Mouse (Mus musculus): Measurements from ENCODE around the gene Zswim9. TPM values are rescaled to one million over a fixed set of nuclear protein-coding genes. Genes with fewer than 3 reads are reported as not detected.

Gene Zswim9
- 10 to 100 TPM; 12.6 to 14.5 TPM for total RNA-seq (2021)
- long read RNA-seq, experiment 1, transcript Zswim9-202 (3 exons, 3,986 nt): major isoform, 7 of 18 reads
- long read RNA-seq, experiment 1, partial matches to known transcripts: 2 of 18 reads
- long read RNA-seq, experiment 1, other reads (novel, unspliced or antisense): 9 of 18 reads
- long read RNA-seq, experiment 2, transcript Zswim9-202 (3 exons, 3,986 nt): major isoform, 7 of 23 reads
- long read RNA-seq, experiment 2, partial matches to known transcripts: 1 of 23 reads
- long read RNA-seq, experiment 2, other reads (novel, unspliced or antisense): 15 of 23 reads

- DNase-seq: peak; percentile 94
- intact Hi-C loops (cut with DNase I): loop anchor here (5.0 to 10.0 kb wide), 2 partner anchors 226 to 374 kb away; partner anchors contain the start of gene Mzf1
- 0 out of 2 replicates have a peak, but pooled peaks have one; percentile 5 for TF ChIP-seq CTCF (IDR thresholded peaks at IDR 0.05)
- peak within 1 kb of the TSS; percentile 75 for H3K4me3 ChIP-seq
- peak within 1 kb of the TSS; percentile 98 for H3K27ac ChIP-seq
Observed at GRCm38 (mm10) chr7:13278308-13278891, at the start of gene Zswim9. TSS of gene Zswim9 (minus strand) at chr7:13278721.

- intact Hi-C loops (cut with DNase I): no loop called here
- DNase-seq: no peak
- no peak within 1 kb of the TSS for H3K4me3 ChIP-seq
- no peak for TF ChIP-seq CTCF (IDR thresholded peaks at IDR 0.05)
- no peak within 1 kb of the TSS for H3K27ac ChIP-seq
Observed at GRCm38 (mm10) chr7:13324316-13324715, 45.8 kb upstream of the Zswim9 start, which contains the start of gene Pla2g4c. TSS of gene Pla2g4c (plus strand) at chr7:13324655.

GRCm38 (mm10) chr7:13321424-13321823 is 42.9 kb upstream of the Zswim9 start:
- Histone ChIP-seq H3K4me3 (no peak overlapping the region), H3K27ac (no peak overlapping the region)
- no peak for TF ChIP-seq CTCF (IDR thresholded peaks at IDR 0.05)
- intact Hi-C loops (cut with DNase I): no loop called here
- no peak for DNase-seq

- Histone ChIP-seq H3K4me3 (no peak overlapping the region), H3K27ac (no peak overlapping the region)
- TF ChIP-seq CTCF (IDR thresholded peaks at IDR 0.05): no peak
- DNase-seq: peak; percentile 55
- intact Hi-C loops (cut with DNase I): no loop called here
Observed at GRCm38 (mm10) chr7:13314095-13314597, 35.6 kb upstream of the Zswim9 start.

GRCm38 (mm10) chr7:13311401-13311800 is 32.9 kb upstream of the Zswim9 start:
- intact Hi-C loops (cut with DNase I): no loop called here
- no peak for DNase-seq
- no peak for TF ChIP-seq CTCF (IDR thresholded peaks at IDR 0.05)

GRCm38 (mm10) chr7:13310493-13311199 is 32.1 kb upstream of the Zswim9 start:
- Histone ChIP-seq H3K4me3 (no peak overlapping the region), H3K27ac (no peak overlapping the region)
- DNase-seq: no peak
- intact Hi-C loops (cut with DNase I): no loop called here
- no peak for TF ChIP-seq CTCF (IDR thresholded peaks at IDR 0.05)

More at GRCm38 (mm10) chr7:13311401-13311800, 32.9 kb upstream of the Zswim9 start:
- H3K4me3 ChIP-seq: no peak overlapping the region
- H3K27ac ChIP-seq: no peak overlapping the region

GRCm38 (mm10) chr7:13309407-13309806 is 30.9 kb upstream of the Zswim9 start:
- Histone ChIP-seq H3K4me3 (no peak overlapping the region), H3K27ac (no peak overlapping the region)
- TF ChIP-seq CTCF (IDR thresholded peaks at IDR 0.05): no peak
- intact Hi-C loops (cut with DNase I): no loop called here
- DNase-seq: no peak

GRCm38 (mm10) chr7:13303372-13303771 is 24.9 kb upstream of the Zswim9 start:
- no peak overlapping the region for H3K4me3 ChIP-seq
- TF ChIP-seq CTCF (IDR thresholded peaks at IDR 0.05): no peak
- intact Hi-C loops (cut with DNase I): no loop called here
- DNase-seq: no peak
- no peak overlapping the region for H3K27ac ChIP-seq

GRCm38 (mm10) chr7:13302780-13303179 is 24.3 kb upstream of the Zswim9 start:
- intact Hi-C loops (cut with DNase I): no loop called here
- Histone ChIP-seq H3K4me3 (no peak overlapping the region), H3K27ac (no peak overlapping the region)
- TF ChIP-seq CTCF (IDR thresholded peaks at IDR 0.05): no peak
- no peak for DNase-seq

- no peak for TF ChIP-seq CTCF (IDR thresholded peaks at IDR 0.05)
- no peak overlapping the region for H3K4me3 ChIP-seq
- no peak for DNase-seq
- intact Hi-C loops (cut with DNase I): no loop called here
- H3K27ac ChIP-seq: no peak overlapping the region
Observed at GRCm38 (mm10) chr7:13301643-13302042, 23.1 kb upstream of the Zswim9 start.

GRCm38 (mm10) chr7:13298821-13299220 is 20.3 kb upstream of the Zswim9 start:
- DNase-seq: no peak
- H3K27ac ChIP-seq: no peak overlapping the region
- intact Hi-C loops (cut with DNase I): no loop called here
- no peak for TF ChIP-seq CTCF (IDR thresholded peaks at IDR 0.05)
- H3K4me3 ChIP-seq: no peak overlapping the region

- no peak overlapping the region for H3K27ac ChIP-seq
- intact Hi-C loops (cut with DNase I): no loop called here
- DNase-seq: no peak
- H3K4me3 ChIP-seq: no peak overlapping the region
- no peak for TF ChIP-seq CTCF (IDR thresholded peaks at IDR 0.05)
Observed at GRCm38 (mm10) chr7:13297636-13298035, 19.1 kb upstream of the Zswim9 start.

GRCm38 (mm10) chr7:13295256-13295655 is 16.7 kb upstream of the Zswim9 start:
- H3K4me3 ChIP-seq: no peak overlapping the region
- H3K27ac ChIP-seq: no peak overlapping the region
- intact Hi-C loops (cut with DNase I): no loop called here
- TF ChIP-seq CTCF (IDR thresholded peaks at IDR 0.05): no peak
- no peak for DNase-seq
